Mouse (Mus musculus) gastrocnemius, postnatal 10 days (tissue): ENCODE measurements around the gene Lnx2. TPM values are rescaled to one million over a fixed set of nuclear protein-coding genes. Genes with fewer than 3 reads are reported as not detected.

Experiments
- DNase-seq: peaks from one replicate; pipeline ENCODE4 v3.0.0; 2021; ENCODE audit warnings: mixed read lengths
- total RNA-seq, 2 experiments: library from RNA; stranded (reverse); gene quantifications; 2 replicates each; pipeline ENCODE4 v1.2.3; 2021

The Lnx2 gene
- total RNA-seq, 2 experiments from 2014 or later, result 6.7 to 7.4 TPM

DNA sequence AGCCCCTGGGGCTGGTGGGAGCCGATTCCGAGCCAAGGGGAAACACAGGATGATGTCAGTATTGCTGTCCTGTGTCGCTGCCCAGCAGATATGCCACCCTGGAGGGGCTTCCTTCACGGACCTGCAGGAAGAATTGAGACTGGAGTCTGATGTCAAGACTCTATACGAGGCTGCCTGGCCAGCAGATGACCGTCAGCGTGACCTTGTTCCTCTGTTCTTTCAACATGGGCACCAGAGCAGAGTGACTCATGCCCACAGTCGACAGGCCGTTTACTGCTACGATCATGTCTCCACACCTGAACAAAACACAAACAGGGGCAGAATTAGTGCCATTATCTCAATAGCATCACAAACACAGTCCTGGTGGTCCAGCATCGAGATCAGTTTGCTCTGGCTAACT is 57.6 kb downstream of the Lnx2 start:
- DNase-seq, result no peak

DNA sequence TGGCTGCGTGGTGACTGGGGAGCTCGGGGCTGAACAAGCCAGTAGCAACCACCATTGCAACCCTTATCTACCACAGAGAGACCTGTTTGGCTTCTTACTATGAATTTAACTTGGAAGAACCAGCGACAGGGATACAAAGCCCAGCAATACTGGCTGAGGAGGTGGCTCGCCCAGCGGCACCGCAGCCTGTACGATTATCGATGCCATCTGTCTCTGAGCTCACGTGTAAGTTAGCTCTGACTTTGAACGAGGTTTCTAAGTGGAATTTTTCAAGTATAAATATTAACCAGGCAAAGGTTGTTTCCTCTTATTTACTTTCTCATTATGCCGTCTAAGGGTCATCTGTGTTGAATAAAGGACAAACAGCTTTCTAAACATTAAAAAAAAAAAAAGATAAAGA is 58.9 kb downstream of the Lnx2 start:
- no peak for DNase-seq

DNA sequence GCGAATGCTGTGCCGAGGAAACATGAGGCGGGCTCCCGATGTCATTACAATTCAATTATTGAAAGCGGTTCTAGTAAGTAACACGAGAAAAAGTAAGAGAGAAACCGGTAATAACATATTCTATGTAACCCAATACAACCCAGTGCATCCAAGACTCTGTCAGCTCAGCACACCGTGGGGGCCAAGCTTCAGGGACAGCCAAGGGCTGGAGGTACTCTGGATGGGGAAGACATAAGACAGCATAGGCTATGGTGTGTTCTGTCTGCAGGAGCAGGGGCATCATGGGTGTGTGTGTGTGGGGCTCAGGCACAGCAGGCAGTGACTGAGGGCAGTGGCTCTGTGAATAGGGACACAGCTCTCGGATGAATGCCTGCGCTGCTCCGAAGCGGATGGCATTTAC is 59.8 kb downstream of the Lnx2 start:
- DNase-seq, result no peak

DNA sequence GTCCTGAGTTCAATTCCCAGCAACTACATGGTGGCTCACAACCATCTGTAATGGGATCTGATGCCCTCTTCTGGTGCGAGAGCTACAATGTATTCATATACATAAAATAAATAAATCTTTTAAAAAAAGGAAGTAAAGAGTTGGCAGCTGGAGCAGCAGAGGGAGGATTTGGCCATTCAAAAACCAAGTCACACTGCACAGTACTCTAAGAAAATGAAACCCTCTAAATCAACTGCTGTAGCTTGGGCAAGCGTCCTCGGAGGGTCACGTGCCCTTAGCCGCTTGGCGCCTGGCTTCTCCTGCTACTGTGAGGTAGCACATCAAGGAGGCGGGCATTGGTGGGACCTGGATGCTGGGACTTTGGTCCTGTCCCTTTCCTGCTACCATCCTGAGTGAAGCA is 61.2 kb downstream of the Lnx2 start:
- no peak for DNase-seq

DNA sequence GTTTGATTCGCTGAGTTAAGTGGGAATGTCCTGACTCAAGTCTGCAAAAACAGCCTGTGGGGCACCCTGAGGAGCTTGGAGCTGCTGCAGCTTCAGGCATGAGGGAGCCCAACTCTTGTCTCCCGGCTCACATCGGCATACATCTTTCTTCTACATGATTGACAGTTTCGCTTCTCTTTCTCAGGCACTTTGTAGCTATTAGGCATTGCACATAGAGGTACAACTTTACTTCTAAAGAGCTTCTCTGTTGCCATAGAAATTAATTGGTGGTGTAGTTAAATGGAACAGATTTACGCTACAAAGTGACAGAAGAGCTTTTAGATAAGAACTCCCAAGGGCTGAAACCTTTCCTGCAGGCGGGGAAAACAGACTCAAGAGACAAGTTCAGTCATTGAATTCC is 62.5 kb downstream of the Lnx2 start:
- DNase-seq, result no peak

DNA sequence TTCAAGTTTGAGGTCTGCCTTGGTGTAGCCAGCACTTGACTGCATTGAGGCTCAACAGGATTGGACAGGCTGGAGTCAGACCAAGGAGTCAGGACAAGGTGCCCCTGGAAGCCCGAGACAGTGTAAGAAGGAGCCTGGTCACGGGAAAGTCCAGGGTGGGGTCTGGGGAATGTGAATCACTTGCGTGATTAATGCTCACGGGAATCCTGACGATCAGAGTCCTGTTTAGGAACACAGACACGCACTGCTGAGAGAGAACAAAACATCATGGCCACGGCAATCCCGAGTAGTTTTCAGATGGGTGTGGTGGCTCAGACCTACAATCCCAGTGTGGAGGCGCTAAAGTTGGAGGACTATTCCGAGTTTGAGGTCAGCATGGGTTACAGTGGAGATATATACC is 65.1 kb downstream of the Lnx2 start:
- no peak for DNase-seq

DNA sequence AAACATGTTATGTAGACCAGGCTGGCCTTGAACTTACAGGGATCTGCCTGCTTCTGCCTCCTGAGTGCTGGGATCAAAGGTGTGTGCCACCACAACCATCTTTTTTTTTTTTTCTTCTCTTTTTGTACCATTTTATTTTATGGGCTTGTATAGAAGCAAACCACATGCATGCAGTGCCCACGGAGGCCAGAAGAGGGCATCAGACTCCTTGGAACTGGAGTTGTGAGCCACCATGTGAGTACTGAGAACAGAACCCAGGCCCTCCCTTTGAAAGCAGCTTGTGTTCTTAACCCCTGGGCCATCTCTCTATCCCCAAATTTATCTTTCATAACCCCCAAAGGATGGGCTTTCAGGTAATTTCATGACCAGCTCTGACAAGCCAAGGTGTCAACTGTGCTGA is 73.1 kb downstream of the Lnx2 start:
- DNase-seq, result no peak

DNA sequence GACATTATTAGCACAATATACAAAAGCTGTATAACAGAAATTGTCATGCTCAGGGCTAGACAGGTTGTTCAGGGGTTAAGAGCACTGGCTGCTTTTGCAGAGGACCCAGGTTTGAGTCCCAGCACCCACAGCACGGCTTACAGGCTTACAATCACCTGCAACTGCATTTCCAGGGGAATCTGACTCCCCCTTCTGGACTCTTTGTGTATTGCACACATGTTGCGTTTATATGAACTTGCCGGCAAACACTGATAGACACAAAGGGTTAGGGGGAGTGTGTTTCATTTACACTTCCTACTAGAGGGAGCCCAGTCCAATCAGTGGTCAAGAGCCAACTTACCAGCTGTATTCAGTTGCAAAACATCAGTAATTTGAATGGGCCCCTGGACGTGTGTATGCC is 75.1 kb downstream of the Lnx2 start:
- DNase-seq, result no peak

DNA sequence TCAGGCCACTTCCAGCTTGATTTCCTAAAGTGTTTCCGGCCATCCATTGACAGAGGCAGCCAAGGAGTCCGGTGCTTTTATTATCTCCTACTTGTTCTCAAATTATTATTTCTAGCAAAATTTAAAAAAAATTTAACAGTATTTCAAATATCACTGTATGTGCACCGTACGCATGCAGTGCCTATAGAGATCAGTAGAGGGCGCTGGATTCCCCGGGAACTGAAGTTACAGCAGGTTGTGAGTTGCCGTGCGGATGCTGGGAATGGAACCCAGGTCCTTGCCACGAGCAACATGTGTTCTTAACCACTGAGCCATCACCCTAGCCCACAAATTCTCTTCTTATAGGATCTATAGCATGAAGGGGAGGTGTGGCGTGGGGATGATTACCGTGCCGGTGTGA is 77.6 kb downstream of the Lnx2 start:
- DNase-seq, result no peak

DNA sequence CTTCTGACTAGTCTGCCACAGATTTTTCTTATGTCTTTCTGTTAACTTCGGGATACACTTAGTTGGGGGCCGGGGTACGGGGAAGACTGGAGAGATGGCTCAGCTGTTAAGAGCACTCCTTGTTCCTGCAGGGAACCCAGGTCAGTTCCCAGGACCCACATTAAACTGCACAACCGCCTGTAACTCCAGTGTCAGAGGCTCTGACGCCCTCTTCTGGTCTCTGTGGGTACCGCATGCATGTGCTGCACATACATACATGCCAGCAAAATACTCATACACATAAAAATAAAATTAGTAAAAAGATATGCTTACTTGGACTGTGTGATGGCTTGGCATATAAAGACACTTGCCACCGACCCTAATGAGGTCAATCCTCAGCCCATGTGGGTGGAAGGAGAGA is 79.6 kb downstream of the Lnx2 start:
- DNase-seq, result no peak

DNA sequence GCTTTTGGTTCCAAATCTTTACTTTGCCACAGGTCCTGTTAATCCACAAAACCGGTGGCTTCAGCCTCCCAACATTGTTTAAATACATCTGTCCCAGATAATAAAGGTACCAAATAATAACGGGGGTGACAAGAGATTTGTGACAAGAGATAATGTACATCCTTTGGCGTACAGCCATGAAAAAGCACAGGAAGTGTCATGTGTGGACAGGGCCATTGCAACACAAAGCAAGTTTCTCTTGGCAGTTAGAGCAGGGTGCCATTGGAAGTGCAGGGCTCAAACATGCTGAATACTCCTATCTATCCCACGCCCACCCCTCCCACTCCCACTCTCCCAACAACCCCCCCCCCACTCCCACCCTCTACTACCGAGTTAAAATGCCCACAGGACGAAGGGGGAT is 81.4 kb downstream of the Lnx2 start:
- DNase-seq, result no peak

DNA sequence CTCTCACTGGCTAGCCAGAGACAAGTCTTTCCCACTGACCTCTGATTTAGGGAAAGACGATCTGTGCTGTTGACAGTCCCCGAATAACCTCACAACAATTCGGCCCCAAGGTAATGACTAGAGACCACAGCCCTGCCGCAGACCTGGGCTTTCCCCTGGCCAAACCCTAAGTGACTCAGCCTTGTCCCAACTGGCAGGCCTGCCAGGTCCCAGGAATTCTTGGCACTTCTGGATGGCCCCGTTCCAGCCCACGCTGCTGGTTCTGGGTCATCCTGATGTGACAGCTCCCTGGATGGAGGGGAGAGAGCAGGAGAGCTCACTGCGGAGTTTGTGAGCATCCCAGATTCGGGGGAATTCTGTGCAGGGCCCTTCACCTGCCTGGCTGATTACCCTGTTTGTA is 82.9 kb downstream of the Lnx2 start:
- peak; percentile 68 for DNase-seq

DNA sequence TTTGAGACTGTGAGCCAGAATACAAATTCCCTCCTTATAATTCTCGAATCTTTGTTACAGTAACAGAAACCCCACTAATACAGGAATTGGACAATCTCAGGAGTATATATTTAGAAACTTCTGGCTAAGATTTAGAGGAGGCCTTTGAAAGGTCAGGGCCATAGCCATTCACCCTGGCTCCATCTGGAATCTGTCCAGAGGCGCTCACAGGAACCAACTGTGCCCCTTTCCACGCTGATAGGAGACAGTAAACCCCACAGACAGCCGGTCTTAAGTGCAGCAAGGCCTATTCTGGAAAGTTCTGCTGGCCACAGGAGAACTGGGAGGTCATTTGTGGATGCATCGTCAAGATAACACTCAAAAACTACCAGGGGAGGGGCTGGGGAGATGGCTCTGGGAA is 87.3 kb downstream of the Lnx2 start:
- DNase-seq, result no peak

DNA sequence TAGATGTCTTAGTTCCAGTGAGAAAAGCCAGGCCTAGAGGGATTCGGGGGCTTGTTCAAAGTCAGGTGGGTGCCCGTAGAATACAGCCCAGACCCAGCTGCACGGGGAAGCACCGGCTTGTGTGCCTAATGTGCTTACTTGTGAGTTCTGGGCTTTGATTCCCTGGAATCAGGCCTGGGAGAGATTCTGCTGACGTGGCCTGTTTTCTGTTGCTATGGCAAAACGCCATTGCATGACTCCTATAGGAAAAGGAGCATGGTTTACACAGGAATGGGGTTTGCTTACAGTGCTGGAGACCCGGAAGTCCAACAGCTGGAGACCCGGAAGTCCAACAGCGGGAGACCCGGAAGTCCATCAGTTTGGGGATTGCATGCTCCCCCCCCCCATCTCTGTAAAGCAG is 88.8 kb downstream of the Lnx2 start:
- no peak for DNase-seq

DNA sequence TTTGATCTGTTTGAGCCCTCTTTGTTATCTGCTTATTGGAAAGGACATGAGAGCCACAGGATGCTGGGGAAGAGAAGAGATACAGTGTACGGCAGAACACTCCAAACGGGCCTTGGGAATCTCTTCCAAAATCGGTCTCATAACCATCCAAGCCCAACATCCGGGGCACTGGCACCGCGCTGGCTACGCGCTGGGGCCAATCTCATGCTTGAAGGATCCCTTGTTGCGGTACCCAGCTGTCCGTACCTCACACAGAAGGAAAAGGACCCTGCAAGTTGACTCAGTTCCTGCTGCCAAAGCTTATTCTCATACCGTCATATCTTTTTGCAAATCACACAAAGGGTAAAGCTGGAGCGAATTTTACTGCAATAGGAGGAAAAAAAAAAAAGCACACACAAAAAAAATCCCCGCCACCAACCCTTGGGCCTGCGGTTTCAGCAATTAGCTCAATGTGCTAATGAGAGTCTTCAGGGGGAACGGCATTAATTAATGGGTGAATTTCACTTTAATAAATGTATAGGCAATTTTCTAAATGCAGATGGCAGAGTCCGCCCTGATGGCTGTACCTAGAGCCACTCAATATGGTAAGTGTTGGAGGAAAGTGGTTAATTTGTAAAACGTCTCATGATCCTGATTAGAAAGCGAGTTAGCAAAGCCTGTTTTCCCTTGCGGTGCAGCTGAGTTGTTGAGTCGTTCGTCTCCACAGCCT is 90.5 kb downstream of the Lnx2 start:
- no peak for DNase-seq

DNA sequence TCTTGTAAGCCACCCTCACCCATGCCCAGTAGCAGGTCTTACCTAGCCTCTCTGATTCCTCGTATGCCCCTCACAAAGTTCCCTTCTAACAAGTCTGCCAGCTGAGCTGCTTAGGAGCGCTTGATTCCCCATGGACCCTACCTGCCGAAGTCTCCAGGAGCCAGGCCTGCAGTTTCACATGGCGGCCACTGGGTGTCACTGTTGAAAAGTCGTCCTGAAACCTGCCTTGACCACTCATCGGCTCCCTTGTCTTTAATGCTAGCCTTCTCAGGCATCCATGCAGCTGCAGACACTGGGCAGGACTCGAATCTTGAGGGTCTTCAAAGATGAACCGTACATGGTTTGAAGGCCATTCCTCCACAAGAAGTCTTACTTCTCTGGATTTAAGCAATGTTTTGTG is 93.2 kb downstream of the Lnx2 start:
- DNase-seq, result peak; percentile 53

DNA sequence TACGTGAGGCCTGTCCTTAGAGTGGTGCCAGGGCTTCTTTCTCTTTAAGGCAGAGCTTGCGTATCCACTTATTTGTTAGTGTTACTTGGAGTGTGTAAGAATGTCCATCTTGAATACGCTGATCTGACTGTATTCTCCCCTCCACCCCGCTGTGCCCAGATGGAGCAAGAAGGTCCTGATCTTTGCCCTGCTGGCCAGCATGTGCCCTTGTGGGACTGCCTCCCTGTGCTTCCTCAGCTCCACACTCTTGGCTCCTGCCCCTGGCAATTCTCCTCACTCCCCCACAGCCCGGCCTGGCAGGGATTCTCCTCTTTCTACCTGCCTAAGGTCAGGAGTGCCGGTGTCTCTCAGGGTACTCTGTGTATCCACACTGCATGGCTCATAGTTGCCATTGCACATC is 95.0 kb downstream of the Lnx2 start:
- DNase-seq, result no peak

DNA sequence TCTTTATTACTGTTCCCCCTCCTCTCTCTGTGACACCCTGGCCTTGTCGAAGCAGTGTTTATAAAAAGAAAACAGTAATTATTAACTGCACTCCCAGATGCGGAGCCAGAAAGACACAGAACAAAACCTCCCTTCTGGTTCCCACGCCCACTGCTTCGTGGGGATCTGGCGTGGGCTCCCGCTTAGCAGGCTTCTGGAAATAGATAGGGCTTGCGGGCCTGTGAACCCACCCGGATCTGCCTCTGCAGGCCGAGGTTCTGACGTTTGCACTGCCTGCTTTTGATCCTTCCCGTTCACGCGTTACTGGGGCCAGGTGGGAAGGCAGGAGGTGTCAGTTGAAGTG is 101.6 kb downstream of the Lnx2 start:
- DNase-seq, result no peak

DNA sequence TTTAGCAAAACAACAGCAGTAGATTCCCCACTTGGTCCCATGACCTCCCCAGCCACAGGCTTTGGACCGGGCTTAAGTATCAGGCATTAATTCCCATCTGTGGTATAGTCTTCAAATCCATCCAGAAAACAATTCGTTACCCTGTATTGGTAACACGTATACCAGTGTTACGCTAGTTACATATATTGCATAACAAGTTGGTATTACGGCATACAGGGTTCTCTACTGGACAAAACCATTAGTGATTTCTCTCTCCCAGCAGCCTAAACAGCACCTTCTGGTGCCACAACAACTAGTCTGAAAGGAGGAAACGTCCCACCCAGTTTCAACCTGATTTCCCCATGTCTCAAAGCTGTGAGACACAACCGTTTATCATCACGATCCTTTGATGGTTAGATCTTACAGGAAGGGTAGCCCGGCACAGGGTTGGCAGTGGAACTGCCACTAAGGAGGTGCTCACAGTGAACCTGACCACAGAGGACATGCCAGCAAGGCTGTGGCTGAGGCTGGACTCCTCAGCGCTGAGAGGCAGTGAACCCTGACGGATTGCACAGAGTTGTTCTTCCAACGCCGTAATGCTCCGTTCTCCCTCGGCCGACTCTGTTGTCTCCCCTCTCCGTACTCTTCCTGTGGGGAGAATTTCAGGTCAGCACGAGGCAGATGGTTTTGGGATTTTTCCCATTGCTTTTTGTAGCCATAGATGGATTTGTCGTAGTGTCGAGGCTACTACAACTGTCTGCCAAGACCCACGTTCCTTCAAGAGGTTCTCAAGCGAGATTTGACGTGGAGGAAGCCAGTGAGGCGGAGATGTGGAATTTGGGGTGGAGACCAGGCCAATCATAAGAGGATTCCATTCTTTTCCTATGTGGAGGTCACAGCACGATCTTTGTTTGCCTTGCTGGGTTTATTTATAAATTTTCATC is 102.3 kb downstream of the Lnx2 start:
- no peak for DNase-seq

DNA sequence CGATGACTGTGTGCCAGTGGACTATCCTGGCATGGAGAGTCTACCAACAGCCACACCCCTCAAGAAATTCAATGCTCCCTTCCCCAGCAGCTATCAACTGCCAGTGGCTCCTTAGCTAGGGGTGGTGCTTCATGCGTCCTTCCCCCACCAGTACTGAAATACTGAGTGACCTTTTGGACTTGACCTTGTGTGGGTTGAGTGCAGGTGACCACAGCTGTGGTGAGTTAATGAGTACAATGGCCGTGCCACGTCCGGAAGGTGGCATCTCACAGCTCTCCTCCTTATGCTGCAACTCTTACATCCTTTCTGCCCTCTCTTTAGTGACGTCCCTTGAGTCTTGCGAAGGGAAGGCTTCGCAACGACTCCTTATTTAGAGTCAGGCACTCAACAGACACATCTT is 103.0 kb downstream of the Lnx2 start:
- no peak for DNase-seq

DNA sequence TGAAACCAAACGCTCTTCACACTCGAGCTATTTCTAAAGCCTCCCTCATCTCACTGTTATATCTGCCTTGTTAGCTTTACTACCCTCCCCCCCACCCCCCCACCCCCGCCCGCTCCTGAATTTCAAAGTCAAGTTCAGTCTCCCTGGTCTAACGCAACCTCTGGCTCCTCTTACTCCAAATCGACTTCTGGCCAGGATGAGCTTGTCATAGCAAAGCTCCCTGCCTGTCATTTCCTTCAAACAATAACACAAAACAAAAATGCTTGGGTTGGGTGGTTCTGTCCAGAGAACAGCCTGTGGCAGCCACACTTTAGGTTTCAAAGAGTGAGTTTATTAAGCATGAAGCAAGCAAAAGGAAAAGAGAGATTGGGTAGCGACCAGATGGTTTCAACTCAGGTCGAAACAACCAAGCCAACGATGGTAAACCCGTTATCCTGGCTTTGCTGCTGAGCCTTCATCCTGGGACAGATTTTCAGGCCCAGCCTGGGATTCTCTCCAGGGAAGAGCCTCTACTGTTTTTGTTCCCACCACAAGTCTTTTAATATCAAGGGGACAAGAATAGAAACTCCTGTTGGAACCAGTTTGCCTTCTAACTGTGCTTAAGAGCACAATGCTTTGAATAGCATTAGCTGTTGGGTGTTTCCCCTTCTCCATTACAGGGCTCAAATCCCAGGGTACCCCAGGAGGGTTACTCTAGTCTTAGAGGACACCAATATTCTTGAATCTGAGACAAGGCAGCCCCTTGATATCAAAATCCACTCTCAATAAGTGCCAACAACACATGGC is 104.4 kb downstream of the Lnx2 start:
- DNase-seq, result no peak

DNA sequence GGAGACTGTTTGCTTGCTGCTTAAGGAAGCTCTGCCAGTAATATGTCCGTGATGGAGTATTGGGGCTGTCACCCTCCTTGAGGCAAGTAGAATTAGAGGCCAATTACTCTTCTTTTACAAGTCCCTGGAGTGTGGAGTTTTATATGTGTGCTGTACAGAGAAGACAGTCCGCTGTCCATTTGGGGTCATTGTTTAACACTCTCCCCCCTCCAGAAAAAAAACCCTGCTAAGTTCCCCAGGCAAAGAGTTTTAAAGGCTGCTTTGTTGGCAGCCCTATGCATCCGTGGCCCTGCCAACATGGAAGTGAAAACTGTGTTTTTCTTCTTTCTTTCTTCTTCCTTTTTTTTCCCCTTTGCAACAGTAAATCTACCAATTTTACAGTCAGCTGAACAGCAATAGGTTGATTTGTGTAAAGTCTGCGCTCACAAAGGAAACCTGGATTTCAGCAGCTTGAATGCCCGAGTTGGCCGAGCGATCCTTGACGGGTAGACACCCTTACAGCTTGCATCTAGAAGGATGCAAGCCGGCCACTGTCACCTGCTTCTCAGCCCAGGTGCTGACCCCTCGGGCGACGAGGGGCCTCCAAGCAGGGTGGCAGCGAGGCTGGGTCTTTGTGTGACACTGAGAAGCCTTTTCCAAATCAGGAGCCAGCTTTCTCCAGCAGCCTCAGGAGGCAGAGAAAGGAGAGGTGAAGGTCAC is 107.5 kb downstream of the Lnx2 start:
- no peak for DNase-seq
